Mouse (Mus musculus) adrenal gland, adult 18-20 months (tissue): ENCODE measurements at regions not wholly inside any gene's neighbourhood (a gene's known extent, or its start where the extent isn't known, plus 50 kb on each side); places are given as distances from the start of the nearest gene placed in this dataset.
"Not testable (repeated sequence)": the region's sequence is repeated elsewhere in the genome, so short reads cannot be mapped to it uniquely, and the experiment has no call there.

ENCODE experiments used
- DNase-seq, 2 experiments: peaks; one replicate each; pipeline ENCODE4 v3.0.0; 2021 to 2022; ENCODE audit warnings: low spot score in 2 of 2

GRCm38 (mm10) chr4:35350465-35350864, 124.5 kb upstream of the C9orf72 start:
- no peak for DNase-seq

DNA sequence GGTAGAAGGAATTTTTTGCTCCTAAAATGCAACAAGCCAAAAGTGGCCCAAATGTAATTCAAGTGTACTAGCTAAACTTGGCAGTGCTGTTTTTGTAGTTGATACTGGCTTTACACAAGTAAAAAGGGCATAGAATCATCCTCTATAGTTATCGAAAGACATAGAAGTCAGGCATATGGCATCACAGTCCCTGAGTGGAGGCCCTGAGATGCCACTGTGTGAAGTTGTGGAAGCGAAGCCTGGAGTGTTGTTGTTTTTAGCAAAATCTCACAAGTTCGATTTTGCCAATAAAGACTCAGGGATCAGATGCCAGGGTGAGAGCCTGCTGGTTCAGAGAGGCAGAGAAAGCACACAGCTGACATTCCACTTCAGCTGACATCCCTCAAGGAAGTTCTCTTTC, 121.6 kb upstream of the C9orf72 start:
- no peak for DNase-seq

- DNase-seq, result no peak
These were observed 117.8 kb upstream of the C9orf72 start for GRCm38 (mm10) chr4:35343751-35344150.

GRCm38 (mm10) chr4:35331161-35331560, 105.2 kb upstream of the C9orf72 start:
- DNase-seq, result no peak

GRCm38 (mm10) chr4:35325300-35325699, 99.3 kb upstream of the C9orf72 start:
- no peak for DNase-seq

- DNase-seq, result no peak
These were observed 96.6 kb upstream of the C9orf72 start for GRCm38 (mm10) chr4:35322432-35323173.

DNA sequence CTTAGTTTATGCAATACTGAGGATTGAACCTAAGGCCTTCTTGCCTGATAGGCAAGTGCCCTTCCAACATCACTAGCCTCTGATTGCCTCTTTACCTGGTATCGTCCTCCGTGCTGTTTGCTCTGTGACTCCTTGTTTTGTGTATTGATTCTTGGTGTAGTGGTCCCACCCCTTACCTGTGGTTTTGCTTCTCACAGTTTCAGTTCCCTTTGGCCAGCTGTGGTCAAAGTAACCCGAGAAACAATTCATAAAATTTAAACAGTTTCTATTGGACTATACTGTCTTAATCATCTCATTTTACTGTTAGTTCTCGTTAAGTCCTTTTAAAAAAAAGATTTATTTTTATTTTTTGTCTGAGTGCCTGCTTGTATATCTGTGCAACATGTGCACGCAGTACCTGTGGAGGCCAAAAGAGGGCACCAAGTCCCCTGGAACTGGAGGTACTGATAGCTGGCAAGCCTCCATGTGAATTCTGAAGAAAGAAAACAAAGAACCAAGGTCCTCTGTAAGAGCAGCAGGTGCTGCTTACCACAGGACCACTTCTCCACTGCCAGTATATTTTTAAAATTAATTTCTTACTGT, 84.5 kb upstream of the C9orf72 start:
- no peak for DNase-seq

DNA sequence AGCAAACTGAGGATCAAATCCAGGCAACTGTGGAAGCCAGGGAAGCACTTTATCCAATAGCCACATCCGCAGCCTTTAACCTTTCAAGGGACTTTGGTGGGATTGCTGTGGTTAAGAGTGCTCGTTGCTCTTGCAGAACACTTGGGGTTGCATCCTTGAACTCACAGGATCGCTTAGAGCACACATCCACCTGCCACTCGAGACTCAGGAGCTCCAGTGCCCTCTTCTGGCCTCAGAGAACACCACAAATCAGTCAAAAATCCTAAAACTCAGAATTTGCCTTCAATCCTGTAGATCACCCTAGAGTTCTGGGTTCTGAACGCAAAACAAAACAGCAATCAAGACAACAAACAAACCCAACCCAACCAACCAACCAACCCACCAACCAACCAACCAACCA, 82.2 kb upstream of the C9orf72 start:
- no peak for DNase-seq

DNA sequence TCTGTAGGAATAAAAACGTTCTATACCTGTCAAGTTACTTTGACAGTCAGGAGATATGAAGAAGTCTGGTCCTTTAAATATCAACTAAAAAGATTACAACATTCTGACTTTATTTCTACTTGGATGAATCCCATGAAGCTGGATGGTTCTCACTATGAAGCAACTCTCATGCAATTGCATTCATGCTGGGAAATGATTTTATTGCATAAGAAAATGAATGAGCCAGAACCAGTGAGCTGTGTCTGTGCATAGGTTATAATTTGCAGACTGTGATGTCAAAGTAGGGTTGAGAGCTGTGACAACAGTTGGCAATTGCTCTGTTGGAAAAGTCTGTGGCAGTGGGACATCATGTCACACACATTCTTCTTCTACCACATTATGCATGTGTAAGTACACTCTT, 79.2 kb upstream of the C9orf72 start:
- no peak for DNase-seq

DNA sequence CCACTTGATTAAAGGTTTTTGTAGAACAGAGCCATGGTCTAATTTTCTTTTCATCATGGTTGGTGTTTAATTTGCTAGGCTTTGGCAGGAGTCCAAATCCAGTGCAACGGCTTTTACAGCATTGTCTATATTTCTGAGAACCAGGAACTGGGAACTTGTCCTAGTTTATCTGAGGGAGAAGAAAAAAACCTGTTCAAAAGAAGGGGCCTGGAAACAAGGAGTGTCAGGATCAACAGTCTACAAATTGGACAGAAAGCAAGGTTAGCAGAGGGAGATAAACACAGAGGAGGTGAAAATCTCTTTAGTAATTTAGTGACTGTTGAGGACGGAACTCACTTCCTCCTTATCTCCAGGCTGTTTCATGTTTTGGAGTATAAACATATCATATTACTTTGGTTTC, 74.9 kb upstream of the C9orf72 start:
- no peak for DNase-seq

- DNase-seq, result not testable (repeated sequence)
These were observed 74.4 kb upstream of the C9orf72 start for GRCm38 (mm10) chr4:35300374-35300773.

DNA sequence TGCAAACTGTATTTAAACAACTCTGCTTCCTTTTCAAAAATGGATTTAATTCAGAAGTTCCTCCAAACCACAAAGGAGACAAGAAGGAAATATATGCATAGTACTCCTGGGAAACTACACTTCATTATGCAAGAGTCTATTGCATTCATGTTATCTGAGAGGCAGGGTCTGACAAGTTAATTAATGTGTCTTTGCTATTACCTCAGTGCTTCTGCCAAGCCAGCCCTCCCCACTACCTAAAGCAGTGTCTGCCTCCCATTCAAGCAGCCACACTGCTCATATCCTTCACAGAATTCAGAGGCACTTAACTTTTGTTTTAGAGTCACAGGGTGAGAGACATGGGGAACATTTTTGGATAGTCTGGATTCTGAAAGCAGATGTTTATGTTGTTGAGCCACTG, 58.6 kb upstream of the C9orf72 start:
- DNase-seq, result no peak
